In genomic region chr8:96244549-96245152, GRCm38 (mm10) we compare ENCODE assay signal across 19 mouse cellular contexts.
DNase-seq lines count a peak whose midpoint lies in the region; ATAC-seq and TF ChIP-seq lines count a peak whose summit lies in the region.
"Had no signal": no experiment of that assay in that cellular context is flagged by ENCODE, and none has a peak within 500 bp of the region (broad histone marks: within the 10 kb centered on the region; RNA-seq: fewer than 3 reads in every experiment).

No protein-coding gene starts in this region.

- H3K9me3 ChIP-seq in heart, postnatal 0 days (replicated peaks; ENCODE audit: control insufficient read depth, low read length) = no peaks in the 10 kb centered on the region
- no peaks in the 10 kb centered on the region for H3K9me3 ChIP-seq in embryonic facial prominence, embryonic 10.5 days
- no peaks in the 10 kb centered on the region for H3K9me3 ChIP-seq in kidney, embryonic 14.5 days (ENCODE audit: control insufficient read depth, low read length)
- H3K9me3 ChIP-seq: embryonic facial prominence, embryonic 15.5 days; intestine, embryonic 15.5 days; limb, embryonic 10.5 days; liver, embryonic 12.5 days; lung, embryonic 15.5 days had no signal

- H3K36me3 ChIP-seq in heart, postnatal 0 days (replicated peaks; ENCODE audit: control insufficient read depth, insufficient read depth, low read length) = no peaks in the 10 kb centered on the region
- H3K36me3 ChIP-seq in embryonic facial prominence, embryonic 10.5 days (replicated peaks) = no peaks in the 10 kb centered on the region
- H3K36me3 ChIP-seq in kidney, embryonic 14.5 days (ENCODE audit: control insufficient read depth, insufficient read depth, low read length) = no peaks in the 10 kb centered on the region
- H3K36me3 ChIP-seq: embryonic facial prominence, embryonic 15.5 days; intestine, embryonic 15.5 days; limb, embryonic 10.5 days; liver, embryonic 12.5 days; lung, embryonic 15.5 days had no signal

- H3K4me1 ChIP-seq in heart, postnatal 0 days (ENCODE audit: control insufficient read depth, insufficient read depth) = 0 out of 2 replicates have a peak, but pooled peaks cover 3% of the 10 kb centered on the region
- peaks cover 15% of the 10 kb centered on the region for H3K4me1 ChIP-seq in embryonic facial prominence, embryonic 10.5 days
- no peaks in the 10 kb centered on the region; the same call in 1 of the 2 replicates for H3K4me1 ChIP-seq in kidney, embryonic 14.5 days (ENCODE audit: control insufficient read depth, insufficient read depth, low read length)
- H3K4me1 ChIP-seq: embryonic facial prominence, embryonic 15.5 days; intestine, embryonic 15.5 days; liver, embryonic 12.5 days; lung, embryonic 15.5 days had no signal

- H3K27me3 ChIP-seq in heart, postnatal 0 days (ENCODE audit: control insufficient read depth, insufficient read depth, low read length) = no peaks in the 10 kb centered on the region
- H3K27me3 ChIP-seq in embryonic facial prominence, embryonic 10.5 days (replicated peaks; ENCODE audit: low read depth, poor library complexity, severe bottlenecking) = no peaks in the 10 kb centered on the region
- no peaks in the 10 kb centered on the region for H3K27me3 ChIP-seq in kidney, embryonic 14.5 days (ENCODE audit: control insufficient read depth, insufficient read depth, low read length)
- H3K27me3 ChIP-seq: embryonic facial prominence, embryonic 15.5 days; intestine, embryonic 15.5 days; liver, embryonic 12.5 days; lung, embryonic 15.5 days had no signal

- no peak for TF ChIP-seq CTCF in heart, postnatal 0 days (IDR thresholded peaks at IDR 0.05; ENCODE audit: low read depth)

- no peak overlapping the region for H3K4me3 ChIP-seq in heart, postnatal 0 days (ENCODE audit: low read depth, low read length)
- no peak overlapping the region for H3K4me3 ChIP-seq in embryonic facial prominence, embryonic 10.5 days
- H3K4me3 ChIP-seq in kidney, embryonic 14.5 days (ENCODE audit: low read length) = no peak overlapping the region
- H3K4me3 ChIP-seq: embryonic facial prominence, embryonic 15.5 days; intestine, embryonic 15.5 days; limb, embryonic 10.5 days; liver, embryonic 12.5 days; lung, embryonic 15.5 days; myocyte had no signal

- DNase-seq in heart, postnatal 0 days (ENCODE audit: low spot score) = no peak
- no peak for DNase-seq in heart, adult 18-20 months
- peak; percentile 16 for DNase-seq in retina, embryonic 14.5 days (ENCODE audit: low spot score)
- DNase-seq in retina, postnatal 1 day = no peak
- DNase-seq in embryonic facial prominence, embryonic 10.5 days (ENCODE audit: low spot score) = peak; percentile 9
- no peak for DNase-seq in B cell, adult 2 months
- DNase-seq: adrenal gland, postnatal 36 days; cerebellum, postnatal 25 days; gastrocnemius, postnatal 10 days; heart, postnatal 14 days; thymus, adult 2 months had no signal

- ATAC-seq in heart, postnatal 0 days (ENCODE audit: insufficient read depth, low read depth) = peak; percentile 51; the same call in 1 of the 2 replicates
- ATAC-seq in kidney, embryonic 14.5 days (ENCODE audit: low FRiP score, low TSS enrichment) = no peak; the same call in 1 of the 2 replicates
- ATAC-seq: forebrain, embryonic 16.5 days; intestine, embryonic 15.5 days; liver, embryonic 12.5 days had no signal

- H3K9ac ChIP-seq in heart, postnatal 0 days (replicated peaks; ENCODE audit: low read depth, low read length) = no peak overlapping the region
- H3K9ac ChIP-seq in kidney, embryonic 14.5 days (ENCODE audit: low read depth, low read length) = no peak overlapping the region
- H3K9ac ChIP-seq: embryonic facial prominence, embryonic 15.5 days; intestine, embryonic 15.5 days; liver, embryonic 12.5 days; lung, embryonic 15.5 days had no signal

- no peak for TF ChIP-seq EP300 in heart, postnatal 0 days (IDR thresholded peaks at IDR 0.05; ENCODE audit: low read depth)

- H3K4me2 ChIP-seq in heart, postnatal 0 days (ENCODE audit: low read depth, low read length) = no peak overlapping the region
- H3K4me2 ChIP-seq in kidney, embryonic 14.5 days (replicated peaks; ENCODE audit: low read depth, low read length) = no peak overlapping the region
- H3K4me2 ChIP-seq: embryonic facial prominence, embryonic 15.5 days; intestine, embryonic 15.5 days; liver, embryonic 12.5 days; lung, embryonic 15.5 days had no signal

- H3K27ac ChIP-seq in heart, postnatal 0 days (ENCODE audit: low read depth) = no peak overlapping the region
- no peak overlapping the region for H3K27ac ChIP-seq in embryonic facial prominence, embryonic 10.5 days (replicated peaks)
- H3K27ac ChIP-seq in kidney, embryonic 14.5 days (ENCODE audit: low read depth, low read length) = no peak overlapping the region
- H3K27ac ChIP-seq: embryonic facial prominence, embryonic 15.5 days; intestine, embryonic 15.5 days; limb, embryonic 10.5 days; liver, embryonic 12.5 days; lung, embryonic 15.5 days had no signal

- 26% methylated on average over 9 of the region's 9 CpGs for WGBS in heart, postnatal 0 days
- WGBS in embryonic facial prominence, embryonic 10.5 days = 63% methylated on average over 9 of the region's 9 CpGs
- WGBS in kidney, embryonic 14.5 days = 29% methylated on average over 9 of the region's 9 CpGs

Comparison
In these comparisons a context has a peak if more than half of its experiments do, and no peak if none do; other contexts are left out.
1. DNase-seq: peak in retina, embryonic 14.5 days (single experiment) and embryonic facial prominence, embryonic 10.5 days (single experiment); none in heart, postnatal 0 days (single experiment), heart, adult 18-20 months (0 of 2), retina, postnatal 1 day (single experiment) and B cell, adult 2 months (0 of 2).